Mouse (Mus musculus): ENCODE results near the gene Fmnl3.

Fmnl3 gene

DNA sequence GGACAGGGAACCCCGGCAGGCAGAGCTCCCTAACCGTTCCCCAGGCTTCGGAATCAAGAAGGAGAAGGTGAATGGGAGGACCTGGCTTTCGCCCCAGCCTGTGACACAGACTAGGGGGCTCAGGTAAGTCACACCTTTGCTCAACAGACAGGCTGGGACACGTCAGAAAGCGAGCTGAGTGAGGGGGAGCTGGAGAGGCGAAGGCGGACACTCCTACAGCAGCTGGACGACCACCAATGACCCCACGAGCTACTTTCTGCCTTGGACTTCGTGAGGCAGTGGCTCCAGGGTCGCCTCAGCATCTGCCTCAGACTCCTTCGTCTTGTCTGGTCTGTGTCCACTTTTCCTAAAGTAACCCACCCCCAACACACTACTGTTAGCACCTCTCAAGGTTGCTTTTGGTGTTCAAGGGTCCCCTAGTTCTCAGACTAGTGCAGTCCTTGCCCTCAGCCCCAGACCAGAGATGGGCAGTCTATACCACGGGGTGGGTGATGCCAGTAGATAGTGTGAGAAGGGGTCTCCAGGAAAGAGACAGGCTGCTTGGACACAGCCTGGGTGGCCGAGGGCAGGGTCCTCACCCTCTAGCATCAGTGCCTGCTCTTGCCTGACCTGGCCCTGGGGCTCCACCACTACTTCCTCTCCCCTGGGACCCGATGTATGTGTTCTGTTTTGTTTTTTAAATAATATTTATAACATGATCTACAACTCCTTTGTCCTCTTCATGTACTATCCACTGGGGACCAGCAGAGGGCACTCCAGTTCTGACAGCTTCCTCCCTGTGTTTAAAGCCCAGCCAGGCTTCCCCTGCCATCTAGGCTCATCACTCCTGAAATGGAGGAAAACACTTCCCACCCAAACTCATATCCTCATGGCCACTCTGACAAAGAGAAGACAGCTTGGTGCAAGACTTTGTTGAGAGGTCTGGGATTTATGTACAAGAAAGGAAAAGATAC lies 53.7 kb downstream of the Fmnl3 start:
- DNase-seq = peak; percentile 87 to 91

DNA sequence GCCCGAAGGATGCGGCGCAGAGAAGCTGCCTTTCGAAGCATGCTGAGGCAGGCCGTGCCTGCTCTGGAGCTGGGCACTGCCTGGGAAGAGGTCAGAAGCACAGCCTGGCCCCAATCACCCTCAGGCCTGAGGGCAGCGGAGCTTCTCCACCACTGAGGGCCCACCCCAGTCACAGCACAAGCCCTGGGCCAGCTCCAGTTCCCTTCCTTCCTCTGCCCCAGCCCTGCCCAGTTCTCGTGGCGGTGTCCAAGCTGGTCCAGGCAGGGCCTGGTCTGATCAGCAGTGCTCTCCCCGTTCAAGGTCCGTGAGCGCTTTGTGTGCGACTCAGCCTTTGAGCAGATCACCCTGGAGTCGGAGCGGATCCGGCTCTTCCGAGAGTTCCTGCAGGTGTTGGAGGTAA lies 55.4 kb downstream of the Fmnl3 start:
- peak in 1 of 2 experiments; percentile 43 for DNase-seq

DNA sequence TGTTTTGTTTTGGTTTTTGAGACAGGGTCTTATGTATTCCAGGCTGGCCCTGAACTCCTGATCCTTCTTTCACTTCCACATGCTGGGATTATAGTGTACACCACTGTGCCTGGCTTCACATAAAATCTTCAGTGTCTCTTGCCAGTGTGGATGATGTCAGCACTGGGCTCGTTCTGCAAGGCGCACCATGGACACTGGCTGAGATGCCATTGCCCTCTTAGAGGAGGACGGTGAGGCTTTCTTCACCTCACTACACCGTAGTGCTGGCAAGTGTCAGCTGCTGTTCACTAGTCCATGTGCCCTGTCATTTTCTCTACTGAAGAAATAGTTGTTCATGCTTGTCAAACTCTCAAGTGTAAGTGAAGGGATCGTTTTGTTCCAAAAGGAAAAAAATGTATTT lies 59.7 kb downstream of the Fmnl3 start:
- DNase-seq = no peak

DNA sequence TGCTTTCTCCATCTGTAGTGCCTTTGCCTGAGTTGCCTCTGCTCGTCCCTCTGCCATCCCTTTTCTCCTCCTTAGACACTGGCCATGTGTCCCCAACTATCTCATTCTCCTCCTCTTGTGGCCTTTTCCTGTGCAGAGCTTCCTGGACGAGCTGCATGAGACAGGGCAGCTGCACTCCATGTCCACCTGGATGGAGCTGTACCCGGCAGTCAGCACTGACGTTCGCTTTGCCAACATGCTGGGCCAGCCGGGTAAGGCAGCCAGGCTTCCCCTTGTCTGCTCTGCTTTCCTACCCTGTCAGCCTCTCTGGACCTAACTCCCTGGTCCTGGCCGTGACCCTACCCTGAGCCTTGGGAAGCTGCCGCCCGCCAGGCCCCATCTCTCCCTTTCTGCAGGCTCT lies 60.7 kb downstream of the Fmnl3 start:
- no peak for DNase-seq

DNA sequence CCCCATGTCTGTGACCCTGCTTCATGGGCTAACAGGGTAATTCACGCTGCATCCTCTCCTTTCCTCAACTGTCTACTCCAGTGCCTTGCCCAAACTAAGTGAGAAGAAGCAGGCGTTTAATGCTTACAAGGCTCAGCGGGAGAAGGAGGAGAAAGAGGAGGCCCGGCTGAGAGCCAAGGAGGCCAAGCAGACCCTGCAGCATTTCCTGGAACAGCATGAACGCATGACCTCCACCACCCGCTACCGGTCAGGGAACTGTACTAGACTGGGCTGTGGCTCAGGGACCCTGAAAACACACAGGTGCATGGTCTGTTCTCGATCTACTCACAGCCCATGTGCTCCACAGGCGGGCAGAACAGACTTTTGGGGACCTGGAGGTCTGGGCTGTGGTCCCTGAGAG lies 62.8 kb downstream of the Fmnl3 start:
- no peak for DNase-seq

DNA sequence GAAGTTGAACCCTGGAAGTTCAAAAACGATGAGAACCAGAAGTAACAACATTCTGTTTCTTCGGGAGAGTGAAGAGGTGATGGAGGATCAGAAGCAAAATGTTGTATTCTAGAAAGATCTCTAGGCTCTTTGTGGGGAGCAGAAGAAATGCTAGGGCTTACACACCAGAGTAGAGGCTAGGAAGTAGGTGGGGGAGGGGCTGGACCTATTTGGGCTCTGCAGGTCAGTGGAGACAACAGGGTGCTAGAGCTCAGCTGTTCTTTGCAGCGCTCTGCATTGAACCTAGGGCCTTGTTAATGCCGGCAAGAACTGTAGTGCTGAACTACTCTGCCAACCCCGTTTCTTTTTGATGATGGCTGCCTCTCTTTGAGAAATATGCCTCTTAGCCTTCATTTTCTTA lies 74.1 kb downstream of the Fmnl3 start:
- peak in 1 of 2 experiments; percentile 37 for DNase-seq

DNA sequence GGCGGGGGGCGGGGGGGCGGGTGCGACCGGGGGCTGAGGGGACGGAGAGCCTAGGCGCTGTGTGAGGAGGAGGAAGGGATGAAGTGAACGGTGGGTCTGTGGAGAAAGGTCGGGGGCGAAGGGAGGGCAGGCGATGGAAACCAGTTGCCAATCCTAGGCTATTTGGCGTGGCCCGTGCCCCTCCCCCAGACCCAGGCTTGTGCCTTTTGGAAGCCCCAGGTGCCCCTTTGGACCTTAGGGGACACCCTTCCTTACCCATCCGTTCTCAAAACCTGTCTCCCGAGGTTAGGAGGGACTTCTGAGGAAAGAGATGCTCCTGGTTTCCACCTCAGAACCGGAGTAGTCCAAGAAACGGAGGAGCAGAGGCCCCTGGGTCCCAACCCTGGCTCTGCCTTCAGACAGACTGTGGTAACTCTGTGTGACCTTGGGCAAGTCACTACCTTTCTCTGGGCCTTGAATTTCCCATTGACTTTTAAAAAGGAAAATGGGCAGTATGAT lies 74.7 kb downstream of the Fmnl3 start, which contains the start of gene Fam186b:
Fam186b (minus strand) TSS at position 405 of the 498 bp plus-strand sequence.
- peak; percentile 65 to 71 for DNase-seq

DNA sequence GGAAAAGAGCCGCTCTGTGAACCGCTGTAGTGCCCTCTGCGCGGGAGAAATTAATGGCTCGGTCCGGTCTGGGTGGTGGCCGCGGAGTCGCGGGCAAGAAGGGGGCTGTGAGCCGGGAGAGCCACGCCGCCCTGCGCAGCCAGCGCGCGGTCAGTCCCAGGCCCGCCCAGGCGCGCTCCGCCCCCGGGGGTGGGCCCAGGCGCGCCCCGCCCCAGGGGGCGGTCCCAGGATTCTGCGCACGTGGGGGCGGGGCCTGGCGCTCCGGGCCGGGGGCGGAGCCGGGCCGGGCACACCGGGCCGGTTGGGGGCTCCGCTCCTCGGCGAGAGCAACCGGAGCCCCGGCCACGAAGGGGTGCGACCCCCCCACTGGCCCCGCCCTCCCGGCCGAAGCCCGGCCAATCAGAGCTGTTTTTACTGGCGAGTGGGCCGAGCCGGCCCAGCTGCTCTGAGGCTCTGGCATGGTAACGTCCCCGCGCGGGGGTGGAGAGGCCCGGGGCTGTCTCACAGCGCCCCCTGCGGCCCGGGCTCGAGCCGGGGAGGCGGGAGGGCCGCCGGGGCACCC lies 75.4 kb downstream of the Fmnl3 start, which contains the start of gene Prpf40b:
Prpf40b (plus strand) TSS at position 275 of the 562 bp plus-strand sequence.
- DNase-seq = peak; percentile 94 to 97

DNA sequence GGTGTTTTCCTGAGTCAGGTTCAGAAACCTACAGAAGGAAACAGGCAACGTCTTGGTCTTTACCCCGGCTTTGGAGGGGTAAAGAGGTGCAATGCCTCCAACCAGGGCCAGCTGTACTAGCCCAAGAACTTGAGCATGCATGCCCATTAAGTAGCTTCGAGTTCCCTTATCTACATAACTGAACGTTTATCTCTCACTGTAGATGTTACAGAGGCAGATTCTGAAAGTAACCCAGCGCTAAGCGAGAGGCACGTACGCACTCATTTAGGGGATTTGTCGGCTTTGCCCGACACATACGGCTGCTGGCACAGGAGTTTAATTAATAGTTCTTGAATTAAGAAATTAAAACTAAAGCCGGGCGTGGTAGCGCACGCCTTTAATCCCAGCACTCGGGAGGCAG lies 76.0 kb downstream of the Fmnl3 start:
- no peak for DNase-seq

DNA sequence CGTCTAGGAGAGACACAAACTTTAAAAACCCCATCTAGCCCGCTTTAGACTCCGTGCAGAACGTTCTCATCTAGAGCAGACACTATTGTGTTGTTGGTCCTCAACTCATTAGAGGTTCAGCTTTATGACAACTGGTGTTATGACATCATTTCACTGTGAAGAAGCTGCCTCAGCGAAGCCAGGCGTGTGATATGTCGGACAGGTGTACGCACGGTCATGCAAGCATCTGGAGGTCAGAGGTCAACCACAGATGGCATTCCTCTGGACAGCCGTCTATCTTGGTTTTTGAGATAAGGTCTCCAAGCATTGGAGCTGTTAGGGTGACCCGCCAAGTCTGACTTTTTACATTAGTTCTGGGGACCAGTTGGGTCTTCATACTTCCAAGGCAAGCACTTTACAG lies 79.7 kb downstream of the Fmnl3 start:
- no peak for DNase-seq

DNA sequence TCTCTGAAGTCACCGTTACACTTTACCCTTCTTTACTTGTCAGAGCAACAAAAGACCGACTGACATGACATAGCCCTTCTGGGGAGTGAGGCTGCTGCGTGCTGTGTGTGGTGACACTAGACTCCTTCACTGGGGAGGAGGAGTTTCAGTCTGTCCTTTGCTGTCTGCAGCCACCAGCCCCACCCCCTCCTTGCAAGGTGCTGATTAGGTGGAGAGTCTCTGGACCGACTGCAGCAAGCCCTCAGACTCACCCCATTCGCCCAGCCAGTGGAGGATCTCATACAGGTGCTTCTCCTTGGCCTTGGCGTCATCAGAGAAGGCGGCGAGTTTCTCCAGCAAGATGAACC lies 85.1 kb downstream of the Fmnl3 start:
- no peak for DNase-seq

DNA sequence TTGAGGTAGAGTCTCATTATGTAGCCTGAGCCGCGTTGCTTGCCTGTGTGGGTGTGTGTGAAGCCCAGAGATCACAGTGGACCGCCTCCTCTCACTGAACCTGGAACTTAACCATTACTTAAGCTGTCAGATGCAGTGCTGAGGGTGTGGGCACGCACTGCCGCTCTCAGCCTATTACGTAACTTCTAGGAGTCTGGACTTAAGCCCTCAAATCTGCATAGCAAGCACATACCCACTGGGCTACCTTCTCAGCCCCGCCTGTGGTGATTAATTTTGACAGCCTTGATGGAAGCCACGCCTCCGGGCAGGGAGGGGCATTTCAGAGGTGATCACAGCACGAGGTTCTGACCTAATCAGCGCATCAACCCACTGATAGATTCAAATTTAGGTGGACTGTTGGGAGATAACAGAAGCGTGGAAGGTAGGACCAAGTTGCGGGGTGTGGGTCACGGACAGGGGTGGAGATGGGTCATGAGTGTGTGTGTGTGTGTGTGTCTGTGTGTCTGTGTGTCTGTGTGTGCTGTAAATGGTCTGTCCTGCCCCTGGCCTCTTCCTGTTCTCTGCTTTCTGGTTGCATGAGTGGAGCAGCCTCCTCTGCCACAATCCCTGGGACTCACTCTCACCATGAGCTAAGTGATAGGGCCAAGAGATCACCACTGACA lies 85.6 kb downstream of the Fmnl3 start:
- peak; percentile 39 to 67 for DNase-seq

DNA sequence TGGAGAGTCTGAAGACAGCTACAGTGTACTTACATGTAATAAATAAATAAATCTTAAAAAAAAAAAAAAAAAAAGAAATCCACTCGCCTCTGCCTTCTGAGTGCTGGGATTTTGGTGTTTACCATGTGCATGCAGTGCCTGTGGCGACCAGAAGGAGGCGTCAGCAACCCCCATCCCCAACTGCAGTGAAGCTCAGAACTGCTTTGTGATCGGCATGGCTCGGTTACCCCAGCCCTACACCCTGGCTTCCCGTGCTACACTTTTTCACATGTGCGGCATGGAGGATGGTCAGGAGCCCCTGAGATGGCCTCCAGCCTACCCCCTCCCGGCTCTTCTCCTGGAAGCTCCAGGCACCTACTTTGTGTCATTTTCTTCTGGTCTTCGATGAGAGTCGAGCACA lies 86.8 kb downstream of the Fmnl3 start:
- peak in 1 of 2 experiments; percentile 24 for DNase-seq

DNA sequence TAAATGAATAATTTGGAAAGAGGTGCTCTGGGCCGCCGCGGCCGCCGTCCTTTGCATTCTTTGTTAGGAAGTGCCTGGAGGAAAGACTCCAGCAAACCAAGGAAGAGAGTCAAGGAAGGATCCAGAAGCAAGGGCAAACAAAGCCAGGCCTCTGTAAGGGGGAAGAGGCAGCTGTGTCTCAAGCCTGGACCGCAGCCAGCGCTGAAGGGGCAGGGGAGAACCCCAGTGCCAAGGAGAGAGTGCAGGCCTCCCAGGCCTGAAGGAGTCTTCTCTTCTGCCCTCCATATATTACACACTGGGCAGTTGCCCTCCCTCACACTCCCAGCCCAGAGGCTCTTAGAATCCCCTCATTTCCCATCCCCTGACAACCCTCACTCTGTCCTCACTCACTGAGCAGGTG lies 92.0 kb downstream of the Fmnl3 start:
- DNase-seq = no peak

DNA sequence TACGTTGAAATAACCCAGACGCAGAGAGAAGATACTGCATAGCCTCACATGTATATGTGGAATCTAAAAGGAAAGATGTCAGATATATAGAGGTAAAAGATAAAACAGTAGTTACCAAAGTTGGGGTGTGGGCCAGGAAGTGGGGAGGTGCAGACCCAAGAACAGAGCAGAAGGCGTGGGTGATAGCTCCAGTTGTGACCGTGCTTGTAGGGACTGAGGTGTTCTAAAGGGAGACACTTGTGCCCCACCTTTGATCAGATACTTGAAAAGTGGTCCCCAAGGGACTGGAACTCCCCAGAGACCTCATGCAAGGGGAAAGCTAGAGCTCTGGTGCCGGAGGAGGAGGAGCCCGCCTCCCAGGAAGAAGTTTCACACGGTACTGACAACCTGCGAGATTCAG lies 94.2 kb downstream of the Fmnl3 start:
- no peak for DNase-seq

Measured in kidney, postnatal 4 days (tissue).